Mouse (Mus musculus) myocyte (in vitro differentiated cells): ENCODE results near the gene Nop14.

Experiments used
- CEBPB ChIP-seq: IDR thresholded peaks from 2 replicates; pipeline ENCODE4 v1.6.1; 2011; ENCODE audit warnings: mild to moderate bottlenecking, moderate library complexity; ENCODE audit not compliant: poor library complexity, insufficient read depth, severe bottlenecking
- E2F4 ChIP-seq: IDR thresholded peaks from one replicate; pipeline ENCODE4 v1.6.1; 2011; ENCODE audit warnings: mild to moderate bottlenecking, control low read depth, moderate library complexity; ENCODE audit not compliant: insufficient read depth
- MAX ChIP-seq: IDR thresholded peaks from one replicate; pipeline ENCODE4 v1.6.1; 2011; ENCODE audit warnings: low read depth, mild to moderate bottlenecking, control low read depth
- MYOD1 ChIP-seq, 3 experiments: IDR thresholded peaks; one replicate each; pipeline ENCODE4 v1.6.1; 2011; ENCODE audit warnings: control low read depth in 2 of 3, low read depth in 2 of 3, mild to moderate bottlenecking in 2 of 3, moderate library complexity in 1 of 3; ENCODE audit not compliant: insufficient read length in 2 of 3, control insufficient read depth in 1 of 3
- MYOG ChIP-seq, 3 experiments: IDR thresholded peaks; one replicate each; pipeline ENCODE4 v1.6.1; 2011; ENCODE audit warnings: control low read depth in 2 of 3, low read depth in 2 of 3, mild to moderate bottlenecking in 2 of 3; ENCODE audit not compliant: insufficient read length in 2 of 3, control insufficient read depth in 1 of 3, insufficient read depth in 1 of 3
- POLR2A ChIP-seq: IDR thresholded peaks from one replicate; pipeline ENCODE4 v1.6.1; 2011; ENCODE audit warnings: low read depth, mild to moderate bottlenecking, control low read depth, moderate library complexity; ENCODE audit not compliant: insufficient read length
- POLR2AphosphoS2 ChIP-seq: IDR thresholded peaks from one replicate; pipeline ENCODE4 v1.6.1; 2011; ENCODE audit warnings: low read depth, control low read depth; ENCODE audit not compliant: insufficient read length
- REST ChIP-seq: IDR thresholded peaks from one replicate; pipeline ENCODE4 v1.6.1; 2011; ENCODE audit warnings: mild to moderate bottlenecking, control low read depth, moderate library complexity; ENCODE audit not compliant: insufficient read depth, insufficient read length
- SRF ChIP-seq: IDR thresholded peaks from one replicate; pipeline ENCODE4 v1.6.1; 2011; ENCODE audit warnings: low read depth; ENCODE audit not compliant: control insufficient read depth, insufficient read length
- TCF12 ChIP-seq: IDR thresholded peaks from one replicate; pipeline ENCODE4 v1.6.1; 2011; ENCODE audit warnings: mild to moderate bottlenecking, control low read depth; ENCODE audit not compliant: poor library complexity, insufficient read depth, severe bottlenecking
- TCF3 ChIP-seq: IDR thresholded peaks from one replicate; pipeline ENCODE4 v1.6.1; 2011; ENCODE audit warnings: low read depth, control low read depth; ENCODE audit not compliant: insufficient read length
- USF1 ChIP-seq: IDR thresholded peaks from one replicate; pipeline ENCODE4 v1.6.1; 2011; ENCODE audit warnings: low read depth, mild to moderate bottlenecking, control low read depth, moderate library complexity

DNA sequence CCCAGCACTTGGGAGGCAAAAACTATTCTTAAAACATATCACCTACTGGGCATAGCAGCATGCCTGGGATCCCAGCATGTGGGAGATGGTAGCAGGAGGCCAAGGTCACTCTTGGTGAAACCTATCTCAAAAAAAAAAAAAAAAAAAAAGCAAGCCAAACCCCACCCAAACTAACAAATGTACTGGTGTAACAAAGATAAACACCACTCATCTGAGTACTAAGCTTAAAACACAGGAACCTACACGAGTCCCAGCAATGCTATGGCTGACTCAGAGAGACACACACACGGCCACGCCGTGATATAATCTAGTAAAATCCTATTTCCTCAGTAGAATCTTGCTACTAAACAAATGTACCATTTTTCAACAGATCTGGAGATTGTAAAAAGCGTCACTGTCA lies 7.0 kb downstream of the Nop14 start:
- no peak for TF ChIP-seq POLR2AphosphoS2
- no peak for TF ChIP-seq POLR2A
- no peak for TF ChIP-seq MAX
- TF ChIP-seq USF1 = no peak
- no peak for TF ChIP-seq TCF12
- TF ChIP-seq SRF = no peak
- TF ChIP-seq E2F4 = no peak
- no peak for TF ChIP-seq REST
- TF ChIP-seq MYOG (IDR thresholded peaks at IDR 0.05; ENCODE audit: control insufficient read depth in 1 of 3, insufficient read depth in 1 of 3, insufficient read length in 2 of 3, low read depth in 2 of 3) = no peak
- TF ChIP-seq TCF3 = no peak
- no peak for TF ChIP-seq MYOD1 (IDR thresholded peaks at IDR 0.05; ENCODE audit: control insufficient read depth in 1 of 3, insufficient read length in 2 of 3, low read depth in 2 of 3)
- TF ChIP-seq CEBPB = no peak
